Mouse (Mus musculus) E14TG2a.4 (cell line): ENCODE measurements around the gene Mtm1.

Experiments
- CTCF ChIP-seq: conservative IDR thresholded peaks from 2 replicates; pipeline ENCODE4 v1.5.1; 2014; ENCODE audit warnings: low read length
- POU5F1 ChIP-seq: IDR thresholded peaks from 2 replicates; pipeline ENCODE4 v1.6.1; 2014; ENCODE audit warnings: low read length, borderline replicate concordance

- TF ChIP-seq CTCF (no peak), POU5F1 (no peak)
Measured at GRCm38 (mm10) chrX:71218853-71219252, 8.3 kb downstream of the Mtm1 start.
